Comparison of ENCODE assay signal across 8 mouse cellular contexts in genomic region chr5:137610548-137611244, GRCm38 (mm10). TPM values are rescaled to one million over a fixed set of nuclear protein-coding genes. Genes with fewer than 3 reads are reported as not detected.
A peak's percentile ranks its signal among the peaks of the same experiment; 100 is the strongest.
DNase-seq lines count a peak whose midpoint lies in the region; ATAC-seq and TF ChIP-seq lines count a peak whose summit lies in the region.

No protein-coding gene starts in this region.

- no peaks in the 10 kb centered on the region for H3K9me3 ChIP-seq in intestine, postnatal 0 days (ENCODE audit: control insufficient read depth)

- peaks cover 10% of the 10 kb centered on the region; the same call in 1 of the 2 replicates for H3K4me1 ChIP-seq in intestine, postnatal 0 days (replicated peaks; ENCODE audit: control insufficient read depth, insufficient read depth, low read length)
- H3K4me1 ChIP-seq in testis, adult 2 months (ENCODE audit: control insufficient read depth, insufficient read depth, low read length), result peaks cover 26% of the 10 kb centered on the region

- H3K4me3 ChIP-seq in intestine, postnatal 0 days (ENCODE audit: low read depth, low read length), result peak overlapping the region; percentile 9; the same call in 1 of the 2 replicates
- H3K4me3 ChIP-seq in testis, adult 2 months (ENCODE audit: control insufficient read depth, low read depth, low read length), result peak overlapping the region; percentile 61

- ATAC-seq in intestine, postnatal 0 days, result no peak
- ATAC-seq in CD4-positive, CD25-positive, alpha-beta regulatory T cell, adult 4 months, result no peak

- 28% methylated on average over 12 of the region's 12 CpGs for WGBS in intestine, postnatal 0 days

- TF ChIP-seq POLR2A in testis, adult 2 months (IDR thresholded peaks at IDR 0.05; ENCODE audit: control insufficient read depth, low read depth, low read length), result no peak

- DNase-seq in spleen, postnatal 36 days (ENCODE audit: low spot score in 2 of 2), result peak; percentile 27 to 38
- no peak for DNase-seq in spleen, postnatal 10 days (ENCODE audit: low spot score in 2 of 2)
- DNase-seq in gastrocnemius, postnatal 36 days, result peak; percentile 70 to 91
- DNase-seq in lung, adult 18-20 months, result peak; percentile 81 to 87
- no peak for DNase-seq in cerebellum, adult 18-20 months

- H3K9ac ChIP-seq in intestine, postnatal 0 days (ENCODE audit: low read depth, low read length), result peak overlapping the region; percentile 26; the same call in 1 of the 2 replicates

- intact Hi-C loops in gastrocnemius, postnatal 36 days (cut with DNase I), result no loop called here

- TF ChIP-seq CTCF in intestine, postnatal 0 days (IDR thresholded peaks at IDR 0.05; ENCODE audit: low read depth), result no peak
- TF ChIP-seq CTCF in testis, adult 2 months (IDR thresholded peaks at IDR 0.05; ENCODE audit: control insufficient read depth, insufficient read depth, insufficient replicate concordance, low read depth, low read length), result no peak

- no peaks in the 10 kb centered on the region for H3K27me3 ChIP-seq in intestine, postnatal 0 days (replicated peaks; ENCODE audit: control insufficient read depth, insufficient read depth, low read length)
- H3K27me3 ChIP-seq in testis, adult 2 months (ENCODE audit: control insufficient read depth, insufficient read depth, low read length), result no peaks in the 10 kb centered on the region

- peak overlapping the region; percentile 64 for H3K27ac ChIP-seq in intestine, postnatal 0 days (ENCODE audit: low read depth, low read length)
- peak overlapping the region; percentile 80 for H3K27ac ChIP-seq in testis, adult 2 months (ENCODE audit: control insufficient read depth, insufficient read depth, low read depth, low read length)

- peaks cover 12% of the 10 kb centered on the region for H3K36me3 ChIP-seq in intestine, postnatal 0 days (ENCODE audit: control insufficient read depth, insufficient read depth)
- H3K36me3 ChIP-seq in testis, adult 2 months (ENCODE audit: control insufficient read depth, insufficient read depth, low read length), result no peaks in the 10 kb centered on the region

- H3K4me2 ChIP-seq in intestine, postnatal 0 days (replicated peaks; ENCODE audit: low read depth), result peak overlapping the region; percentile 55

RNA-seq across cellular contexts. Expression of gene Pcolce, which starts 2.9 kb away (rescaled TPM):
- total RNA-seq in gastrocnemius, postnatal 36 days (2021), result 10 to 100 TPM; 57.1 to 66.1 TPM
- polyA plus RNA-seq in intestine, postnatal 0 days (2015; fragmentation: Nextera tagmentation; extraction: Ambion mirVana), result 44.2 and 44.6 TPM in 2 replicates
- 98.5 and 102 TPM in 2 replicates for polyA plus RNA-seq in testis, adult 2 months (2012; rRNA removed)
- polyA plus RNA-seq in CD4-positive, CD25-positive, alpha-beta regulatory T cell, adult 4 months (2017; shearing (Covaris generic)), result 1 to 10 TPM in 1 of 2 experiments, not detected in 1; 1.4 TPM

RNA-seq across cellular contexts. Expression of gene Mospd3, which starts 9.8 kb away (rescaled TPM):
- 10 to 100 TPM in 1 of 2 experiments, 1 to 10 TPM in 1; 9.6 to 13.7 TPM for total RNA-seq in gastrocnemius, postnatal 36 days (2021)
- 35.3 and 38.0 TPM in 2 replicates for polyA plus RNA-seq in intestine, postnatal 0 days (2015; fragmentation: Nextera tagmentation; extraction: Ambion mirVana)
- 43.0 and 45.2 TPM in 2 replicates for polyA plus RNA-seq in testis, adult 2 months (2012; rRNA removed)
- 10 to 100 TPM; 27.3 to 28.8 TPM for polyA plus RNA-seq in CD4-positive, CD25-positive, alpha-beta regulatory T cell, adult 4 months (2017; shearing (Covaris generic))

RNA-seq across cellular contexts. Expression of gene Fbxo24, which starts 18.1 kb away (rescaled TPM):
- total RNA-seq in gastrocnemius, postnatal 36 days (2021), result not detected
- 0.16 and 0.25 TPM in 2 replicates for polyA plus RNA-seq in intestine, postnatal 0 days (2015; fragmentation: Nextera tagmentation; extraction: Ambion mirVana)
- polyA plus RNA-seq in testis, adult 2 months (2012; rRNA removed), result 175 and 181 TPM in 2 replicates
- under 1 TPM; 0.46 to 0.49 TPM for polyA plus RNA-seq in CD4-positive, CD25-positive, alpha-beta regulatory T cell, adult 4 months (2017; shearing (Covaris generic))

RNA-seq across cellular contexts. Expression of gene Lrch4, which starts 18.2 kb away (rescaled TPM):
- total RNA-seq in gastrocnemius, postnatal 36 days (2021), result 10 to 100 TPM; 13.6 to 13.8 TPM
- 31.5 and 31.6 TPM in 2 replicates for polyA plus RNA-seq in intestine, postnatal 0 days (2015; fragmentation: Nextera tagmentation; extraction: Ambion mirVana)
- 131 and 139 TPM in 2 replicates for polyA plus RNA-seq in testis, adult 2 months (2012; rRNA removed)
- polyA plus RNA-seq in CD4-positive, CD25-positive, alpha-beta regulatory T cell, adult 4 months (2017; shearing (Covaris generic)), result 10 to 100 TPM; 46.5 to 81.2 TPM

RNA-seq across cellular contexts. Expression of gene Gm20605, which starts 18.3 kb away (rescaled TPM):
- 1 to 10 TPM; 2.0 to 2.9 TPM for total RNA-seq in gastrocnemius, postnatal 36 days (2021)
- 1.3 and 1.8 TPM in 2 replicates for polyA plus RNA-seq in intestine, postnatal 0 days (2015; fragmentation: Nextera tagmentation; extraction: Ambion mirVana)
- 15.0 and 15.6 TPM in 2 replicates for polyA plus RNA-seq in testis, adult 2 months (2012; rRNA removed)
- polyA plus RNA-seq in CD4-positive, CD25-positive, alpha-beta regulatory T cell, adult 4 months (2017; shearing (Covaris generic)), result 10 to 100 TPM; 11.5 to 15.5 TPM

Comparison
In these comparisons a context has a peak if more than half of its experiments do, and no peak if none do; other contexts are left out.
1. DNase-seq: peak in spleen, postnatal 36 days (2 of 2), gastrocnemius, postnatal 36 days (2 of 2) and lung, adult 18-20 months (2 of 2); none in spleen, postnatal 10 days (0 of 2) and cerebellum, adult 18-20 months (0 of 2).
2. RNA of gene Pcolce, which starts 2.9 kb away (polyA plus RNA-seq): 98.5 to 102 TPM in testis, adult 2 months and 44.2 to 44.6 TPM in intestine, postnatal 0 days; 1.4 TPM in CD4-positive, CD25-positive, alpha-beta regulatory T cell, adult 4 months; every median in the first group is over 10 times any median in the second.
3. RNA of gene Fbxo24, which starts 18.1 kb away (polyA plus RNA-seq): 175 to 181 TPM in testis, adult 2 months; 0.46 to 0.49 TPM in CD4-positive, CD25-positive, alpha-beta regulatory T cell, adult 4 months and 0.16 to 0.25 TPM in intestine, postnatal 0 days; every median in the first group is over 100 times any median in the second.